Mouse (Mus musculus) mouse embryonic stem cell (cell line): ENCODE measurements around the gene Olfr1413.

Experiments used
- in situ Hi-C, 2 experiments: fragments of 300-500 bp; cut with MboI; formaldehyde crosslinking; loops; 1 replicate in 1 of 2; 3 replicates in 1 of 2; pipeline ENCODE4 v1.14.3; 2019 to 2020; ENCODE audit warnings: low sequenced_read_pairs in 2 of 2, low pct_unique_long_range_greater_than_20kb in 1 of 2, mixed read lengths in 1 of 2; ENCODE audit not compliant: unreplicated experiment in 1 of 2

Olfr1413 gene

GRCm38 (mm10) chr1:92571022-92571421 is at the start of gene Olfr1413:
Gene Olfr1413 (plus strand): TSS chr1:92571322.
- in situ Hi-C loops, result no loop called here

- in situ Hi-C loops, result loop anchor here in 1 of 2 experiments (5.0 to 25.0 kb wide), 2 partner anchors 86 to 466 kb away; partner anchors contain the start of gene Olfr1410
These were observed 49.7 kb upstream of the Olfr1413 start for GRCm38 (mm10) chr1:92521376-92521775.

- in situ Hi-C loops, result loop anchor here in 1 of 2 experiments (5.0 to 25.0 kb wide), 2 partner anchors 84 to 464 kb away; partner anchors contain the start of gene Olfr1410
These were observed 47.4 kb upstream of the Olfr1413 start for GRCm38 (mm10) chr1:92523764-92524163.

- in situ Hi-C loops, result no loop called here
These were observed 34.1 kb upstream of the Olfr1413 start for GRCm38 (mm10) chr1:92536972-92537371.

GRCm38 (mm10) chr1:92539071-92539470 is 32.1 kb upstream of the Olfr1413 start:
- in situ Hi-C loops, result no loop called here

- in situ Hi-C loops, result no loop called here
These were observed 25.2 kb upstream of the Olfr1413 start for GRCm38 (mm10) chr1:92545929-92546328.

- in situ Hi-C loops, result no loop called here
These were observed 14.4 kb downstream of the Olfr1413 start, which contains the start of gene Olfr1412 for GRCm38 (mm10) chr1:92585479-92585878. Gene Olfr1412 (plus strand): TSS chr1:92585779.

- in situ Hi-C loops, result no loop called here
These were observed 23.0 kb downstream of the Olfr1413 start, which contains the start of gene Olfr1411 for GRCm38 (mm10) chr1:92594111-92594510. Gene Olfr1411 (plus strand): TSS chr1:92594411.

- in situ Hi-C loops, result no loop called here
These were observed 24.9 kb downstream of the Olfr1413 start for GRCm38 (mm10) chr1:92596019-92596418.

GRCm38 (mm10) chr1:92605482-92605881 is 34.4 kb downstream of the Olfr1413 start, which contains the start of gene Olfr1410:
Gene Olfr1410 (plus strand): TSS chr1:92605782.
- in situ Hi-C loops, result loop anchor here in 1 of 2 experiments (5.0 to 25.0 kb wide), 2 partner anchors 83 to 693 kb away; no protein-coding TSS in a partner anchor

- in situ Hi-C loops, result loop anchor here in 1 of 2 experiments (5.0 to 25.0 kb wide), 2 partner anchors 85 to 695 kb away; no protein-coding TSS in a partner anchor
These were observed 36.6 kb downstream of the Olfr1413 start for GRCm38 (mm10) chr1:92607711-92608110.

GRCm38 (mm10) chr1:92611008-92611407 is 39.9 kb downstream of the Olfr1413 start:
- in situ Hi-C loops, result loop anchor here in 1 of 2 experiments (25.0 kb wide), 1 partner anchor 699 kb away; no protein-coding TSS in a partner anchor

- in situ Hi-C loops, result loop anchor here in 1 of 2 experiments (25.0 kb wide), 1 partner anchor 701 kb away; no protein-coding TSS in a partner anchor
These were observed 42.1 kb downstream of the Olfr1413 start for GRCm38 (mm10) chr1:92613175-92613574.

GRCm38 (mm10) chr1:92614516-92614915 is 43.4 kb downstream of the Olfr1413 start:
- in situ Hi-C loops, result loop anchor here in 1 of 2 experiments (25.0 kb wide), 1 partner anchor 702 kb away; no protein-coding TSS in a partner anchor

GRCm38 (mm10) chr1:92616046-92616445 is 44.9 kb downstream of the Olfr1413 start:
- in situ Hi-C loops, result loop anchor here in 1 of 2 experiments (25.0 kb wide), 1 partner anchor 704 kb away; no protein-coding TSS in a partner anchor

- in situ Hi-C loops, result loop anchor here in 1 of 2 experiments (25.0 kb wide), 1 partner anchor 705 kb away; no protein-coding TSS in a partner anchor
These were observed 46.4 kb downstream of the Olfr1413 start, which contains the start of gene Olfr12 for GRCm38 (mm10) chr1:92617488-92617887. Gene Olfr12 (plus strand): TSS chr1:92617788.

- in situ Hi-C loops, result loop anchor here in 1 of 2 experiments (25.0 kb wide), 1 partner anchor 706 kb away; no protein-coding TSS in a partner anchor
These were observed 47.2 kb downstream of the Olfr1413 start for GRCm38 (mm10) chr1:92618360-92618759.
